Comparison of ENCODE assay signal across 34 mouse cellular contexts in genomic region chr11:46536978-46537377, GRCm38 (mm10). TPM values are rescaled to one million over a fixed set of nuclear protein-coding genes. Genes with fewer than 3 reads are reported as not detected.
DNase-seq lines count a peak whose midpoint lies in the region; ATAC-seq lines count a peak whose summit lies in the region.
"Had no signal": no experiment of that assay in that cellular context is flagged by ENCODE, and none has a peak within 500 bp of the region (broad histone marks: within the 10 kb centered on the region; RNA-seq: fewer than 3 reads in every experiment).

No protein-coding gene starts in this region.

- peak; percentile 5 for DNase-seq in midbrain, embryonic 14.5 days
- no peak for DNase-seq in midbrain, embryonic 11.5 days (ENCODE audit: low spot score, missing footprints)
- peak; percentile 20 for DNase-seq in ES-CJ7 (ENCODE audit: low read depth, low spot score)
- DNase-seq in R1 (ENCODE audit: low read depth, low spot score) = peak; percentile 13
- DNase-seq in gastrocnemius, postnatal 10 days = no peak
- DNase-seq in heart, adult 11 months = no peak
- DNase-seq: adrenal gland, adult 2 months; adrenal gland, postnatal 14 days; cerebellum, adult 11-12 months; cerebellum, adult 8-10 months; cerebellum, postnatal 10 days; cerebellum, postnatal 36 days; gastrocnemius, postnatal 36 days had no signal

- H3K27me3 ChIP-seq in midbrain, embryonic 14.5 days (ENCODE audit: control insufficient read depth, insufficient read depth, low read length) = no peaks in the 10 kb centered on the region
- H3K27me3 ChIP-seq in midbrain, embryonic 11.5 days (ENCODE audit: control insufficient read depth, insufficient read depth, low read length) = no peaks in the 10 kb centered on the region
- H3K27me3 ChIP-seq: forebrain, embryonic 13.5 days; hindbrain, embryonic 13.5 days had no signal

- no peaks in the 10 kb centered on the region for H3K4me1 ChIP-seq in midbrain, embryonic 14.5 days (ENCODE audit: control insufficient read depth, insufficient read depth, low read length)
- H3K4me1 ChIP-seq in midbrain, embryonic 11.5 days (ENCODE audit: control insufficient read depth, insufficient read depth, low read length) = no peaks in the 10 kb centered on the region
- H3K4me1 ChIP-seq: forebrain, embryonic 10.5 days; forebrain, embryonic 13.5 days; hindbrain, embryonic 13.5 days had no signal

- H3K9me3 ChIP-seq in midbrain, embryonic 14.5 days (ENCODE audit: control insufficient read depth, low read length) = no peaks in the 10 kb centered on the region
- H3K9me3 ChIP-seq in midbrain, embryonic 11.5 days (ENCODE audit: control insufficient read depth, low read length) = no peaks in the 10 kb centered on the region
- H3K9me3 ChIP-seq: forebrain, embryonic 10.5 days; forebrain, embryonic 13.5 days; hindbrain, embryonic 13.5 days had no signal

- no peak overlapping the region for H3K27ac ChIP-seq in midbrain, embryonic 14.5 days (replicated peaks; ENCODE audit: low read depth, low read length)
- H3K27ac ChIP-seq in midbrain, embryonic 11.5 days (ENCODE audit: low read depth, low read length) = no peak overlapping the region
- H3K27ac ChIP-seq: forebrain, embryonic 10.5 days; forebrain, embryonic 13.5 days; hindbrain, embryonic 13.5 days had no signal

- no peak overlapping the region for H3K4me2 ChIP-seq in midbrain, embryonic 14.5 days (ENCODE audit: low read length)
- no peak overlapping the region for H3K4me2 ChIP-seq in midbrain, embryonic 11.5 days
- H3K4me2 ChIP-seq: forebrain, embryonic 13.5 days; heart, embryonic 11.5 days; hindbrain, embryonic 13.5 days had no signal

- no peak overlapping the region for H3K4me3 ChIP-seq in midbrain, embryonic 14.5 days (replicated peaks; ENCODE audit: low read depth, low read length)
- no peak overlapping the region for H3K4me3 ChIP-seq in midbrain, embryonic 11.5 days (ENCODE audit: low read depth, low read length)
- H3K4me3 ChIP-seq: forebrain, embryonic 10.5 days; forebrain, embryonic 13.5 days; hindbrain, embryonic 13.5 days had no signal

- H3K36me3 ChIP-seq in midbrain, embryonic 14.5 days (ENCODE audit: control insufficient read depth, insufficient read depth, low read length) = no peaks in the 10 kb centered on the region
- H3K36me3 ChIP-seq in midbrain, embryonic 11.5 days (ENCODE audit: control insufficient read depth, insufficient read depth, low read length) = no peaks in the 10 kb centered on the region
- H3K36me3 ChIP-seq: forebrain, embryonic 10.5 days; hindbrain, embryonic 13.5 days had no signal

- 58% methylated on average over 4 of the region's 4 CpGs for WGBS in midbrain, embryonic 14.5 days
- WGBS in midbrain, embryonic 11.5 days = 81% methylated on average over 4 of the region's 4 CpGs

- no peak for ATAC-seq in midbrain, embryonic 14.5 days (ENCODE audit: low FRiP score, low TSS enrichment)
- ATAC-seq in midbrain, embryonic 11.5 days (ENCODE audit: low FRiP score) = no peak
- ATAC-seq: CD4-positive, CD25-positive, alpha-beta regulatory T cell, adult 4 months; forebrain, embryonic 13.5 days; hindbrain, embryonic 16.5 days; inflammation-experienced regulatory T-cells, adult 6 months; intestine, embryonic 16.5 days had no signal

- H3K9ac ChIP-seq in midbrain, embryonic 14.5 days (replicated peaks; ENCODE audit: low read length) = no peak overlapping the region
- H3K9ac ChIP-seq in midbrain, embryonic 11.5 days (ENCODE audit: low read length) = no peak overlapping the region
- H3K9ac ChIP-seq: forebrain, embryonic 13.5 days; hindbrain, embryonic 13.5 days had no signal

RNA-seq across cellular contexts. Expression of gene Gm12169, which starts 13.0 kb away (rescaled TPM):
- polyA plus RNA-seq in midbrain, embryonic 14.5 days (2014; fragmentation: Nextera tagmentation; extraction: Ambion mirVana) = not detected in 2 replicates
- not detected in 2 replicates for polyA plus RNA-seq in midbrain, embryonic 11.5 days (2014; fragmentation: Nextera tagmentation; extraction: Ambion mirVana)
- total RNA-seq in gastrocnemius, postnatal 10 days (2021) = not detected
- total RNA-seq: adrenal gland, adult 2 months; adrenal gland, postnatal 14 days; adrenal gland, postnatal 4 days; ES-E14; gastrocnemius, adult 8-10 months; gastrocnemius, postnatal 36 days; granulocyte monocyte progenitor cell, adult 5-6 weeks; heart, adult 8-10 months; heart, postnatal 25 days; hematopoietic stem cell, adult 5-6 weeks had no signal
- polyA plus RNA-seq: adrenal gland, adult 2 months; C2C12; cortical plate, adult 2 months; embryonic facial prominence, embryonic 11.5 days; embryonic facial prominence, embryonic 14.5 days; forebrain, embryonic 10.5 days; forebrain, embryonic 13.5 days; heart, embryonic 11.5 days; heart, embryonic 14.5 days; heart, postnatal 0 days; hindbrain, embryonic 13.5 days; hindbrain, embryonic 16.5 days; intestine, embryonic 16.5 days had no signal

RNA-seq across cellular contexts. Expression of gene BC053393, which starts 34.4 kb away (rescaled TPM):
- not detected in 2 replicates for polyA plus RNA-seq in midbrain, embryonic 14.5 days (2014; fragmentation: Nextera tagmentation; extraction: Ambion mirVana)
- polyA plus RNA-seq in midbrain, embryonic 11.5 days (2014; fragmentation: Nextera tagmentation; extraction: Ambion mirVana) = not detected in 2 replicates
- not detected for total RNA-seq in gastrocnemius, postnatal 10 days (2021)
- total RNA-seq: adrenal gland, adult 2 months; adrenal gland, postnatal 14 days; adrenal gland, postnatal 4 days; ES-E14; gastrocnemius, adult 8-10 months; gastrocnemius, postnatal 36 days; granulocyte monocyte progenitor cell, adult 5-6 weeks; heart, postnatal 25 days; hematopoietic stem cell, adult 5-6 weeks had no signal
- polyA plus RNA-seq: adrenal gland, adult 2 months; C2C12; CD4-positive, CD25-positive, alpha-beta regulatory T cell, adult 4 months; cortical plate, adult 2 months; embryonic facial prominence, embryonic 11.5 days; embryonic facial prominence, embryonic 14.5 days; forebrain, embryonic 10.5 days; forebrain, embryonic 13.5 days; hindbrain, embryonic 13.5 days; hindbrain, embryonic 16.5 days; intestine, embryonic 16.5 days had no signal

Comparison
In these comparisons a context has a peak if more than half of its experiments do, and no peak if none do; other contexts are left out.
1. DNase-seq: peak in midbrain, embryonic 14.5 days (single experiment), ES-CJ7 (single experiment) and R1 (single experiment); none in midbrain, embryonic 11.5 days (single experiment), gastrocnemius, postnatal 10 days (single experiment) and heart, adult 11 months (single experiment).